Mouse (Mus musculus) lung, postnatal 10 days (tissue): ENCODE measurements around the gene Elmo1.

ENCODE experiments used
- DNase-seq: peaks from one replicate; pipeline ENCODE4 v3.0.0; 2021

The Elmo1 gene

DNA sequence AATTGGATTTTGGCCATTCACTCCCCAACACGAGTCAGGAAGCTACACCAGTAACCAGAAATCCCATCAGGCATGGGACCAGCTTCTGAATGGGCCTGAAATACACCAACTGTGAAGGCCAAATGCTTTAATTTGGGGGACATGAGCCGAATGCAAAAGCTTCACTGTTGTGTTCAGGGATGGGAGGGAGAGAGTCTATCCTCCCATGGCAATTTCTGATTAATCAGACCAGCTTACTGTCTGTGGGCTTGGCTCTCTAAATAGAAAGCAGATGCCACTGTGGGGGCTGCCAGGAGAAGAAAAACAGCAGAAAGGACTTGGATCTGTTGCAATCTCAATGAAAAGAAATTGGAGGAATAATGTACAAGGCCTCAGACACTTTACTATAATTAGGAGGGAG is 545.2 kb downstream of the Elmo1 start:
- DNase-seq: no peak
